Mouse (Mus musculus) retina, embryonic 14.5 days (tissue): ENCODE measurements around the gene Stard3nl.
A peak's percentile ranks its signal among the peaks of the same experiment; 100 is the strongest.
"Not testable (repeated sequence)": the region's sequence is repeated elsewhere in the genome, so short reads cannot be mapped to it uniquely, and the experiment has no call there.

Experiments used
- DNase-seq: peaks from one replicate; pipeline ENCODE4 v3.0.0-alpha.2; 2015; ENCODE audit warnings: low spot score

Stard3nl gene

DNA sequence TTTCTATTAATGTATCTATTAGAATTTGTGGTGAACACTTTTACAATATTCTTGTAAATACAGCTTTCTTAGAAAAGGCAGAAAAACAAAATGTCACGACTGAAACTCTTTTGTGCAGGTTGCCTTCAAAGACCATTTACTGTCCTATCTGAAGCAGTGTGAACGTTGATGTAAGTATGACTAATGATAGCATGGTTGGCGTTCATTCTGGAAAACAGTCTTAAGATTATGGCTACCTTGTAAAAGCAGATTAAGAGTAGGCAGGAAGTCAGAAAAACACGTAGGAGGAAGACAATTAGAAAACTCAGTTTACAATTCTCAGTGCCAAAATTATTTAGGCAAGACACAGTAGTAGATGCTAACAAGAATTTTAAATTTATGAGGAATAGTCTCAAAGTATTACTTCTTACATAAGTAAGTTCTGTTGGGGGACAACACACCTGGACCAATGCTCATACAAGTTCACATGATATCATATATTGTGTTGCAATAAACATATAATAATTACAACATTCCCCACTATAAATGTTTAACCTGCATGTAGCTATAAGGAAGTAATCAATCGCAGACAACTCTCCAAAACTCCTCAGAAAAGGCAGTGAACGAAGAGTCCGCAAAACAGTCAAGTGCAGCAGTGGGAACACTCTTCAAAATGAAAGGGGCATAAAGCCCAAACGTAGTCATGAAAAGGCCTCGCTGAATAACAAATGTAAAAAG is 14.3 kb downstream of the Stard3nl start:
- no peak for DNase-seq

DNA sequence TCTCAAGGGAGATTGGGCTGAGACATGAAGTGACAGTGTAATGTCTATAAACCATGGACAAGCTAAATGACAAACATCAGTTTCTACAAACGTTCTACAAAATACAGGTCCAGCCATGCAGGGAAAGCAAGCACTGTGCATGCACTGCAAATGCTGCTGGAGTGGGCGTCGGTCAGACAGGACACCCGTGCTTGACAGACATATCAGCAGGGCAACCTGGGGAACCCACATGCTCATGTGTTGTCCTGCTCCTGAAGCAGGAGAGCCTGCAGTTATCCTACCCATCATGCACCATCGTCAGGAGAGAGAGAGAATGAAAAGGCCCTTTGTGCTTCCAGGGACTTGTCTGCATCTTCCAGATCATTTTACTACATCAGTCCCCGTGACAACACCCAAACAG is 16.3 kb downstream of the Stard3nl start:
- no peak for DNase-seq

DNA sequence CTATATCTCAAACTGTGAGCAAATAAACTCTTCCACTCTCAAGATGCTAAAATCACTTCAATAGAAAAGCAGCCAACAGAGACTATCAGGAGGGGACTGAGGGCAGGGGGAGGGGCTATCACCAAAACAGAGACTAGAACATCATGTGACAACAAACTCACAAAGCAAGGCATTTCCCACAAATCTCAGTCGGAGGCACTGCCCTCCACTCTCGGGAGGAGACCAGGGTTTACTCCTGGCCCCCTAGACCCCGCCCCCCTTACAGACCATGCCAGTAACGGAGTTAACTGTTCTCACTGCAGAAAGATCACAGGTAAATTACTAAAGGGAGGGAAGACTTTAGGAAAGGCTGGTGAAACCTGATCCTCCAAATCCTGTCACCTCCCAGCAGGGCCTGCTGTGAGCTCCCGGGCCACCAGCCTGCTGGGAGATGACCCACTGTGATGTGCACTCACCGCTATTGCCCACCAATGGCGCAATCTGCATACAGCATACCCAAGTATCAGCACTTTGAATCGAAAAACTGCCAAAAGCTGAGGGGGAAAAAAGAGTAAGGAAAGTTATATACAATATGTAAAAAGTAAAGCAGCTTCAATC is 23.4 kb downstream of the Stard3nl start:
- no peak for DNase-seq

DNA sequence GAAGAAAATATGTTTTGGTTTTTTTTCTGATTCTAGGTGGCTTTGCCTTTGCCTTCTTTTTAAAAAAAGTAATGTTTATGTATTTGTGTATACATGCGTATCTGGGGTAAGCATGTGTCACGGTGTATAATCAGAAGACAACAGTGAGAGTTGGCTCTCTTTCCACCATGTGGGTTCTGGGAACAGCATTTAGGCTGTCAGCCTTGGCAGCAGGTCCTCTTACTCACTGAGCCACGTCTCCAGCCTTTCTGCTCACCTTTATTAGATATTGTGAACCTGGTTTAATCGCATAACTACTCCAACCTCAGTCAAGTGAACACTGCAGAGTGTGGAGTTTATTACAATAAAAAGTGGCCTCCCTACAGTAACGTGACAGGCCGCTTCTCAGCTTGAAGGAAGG is 26.8 kb downstream of the Stard3nl start:
- DNase-seq = no peak

DNA sequence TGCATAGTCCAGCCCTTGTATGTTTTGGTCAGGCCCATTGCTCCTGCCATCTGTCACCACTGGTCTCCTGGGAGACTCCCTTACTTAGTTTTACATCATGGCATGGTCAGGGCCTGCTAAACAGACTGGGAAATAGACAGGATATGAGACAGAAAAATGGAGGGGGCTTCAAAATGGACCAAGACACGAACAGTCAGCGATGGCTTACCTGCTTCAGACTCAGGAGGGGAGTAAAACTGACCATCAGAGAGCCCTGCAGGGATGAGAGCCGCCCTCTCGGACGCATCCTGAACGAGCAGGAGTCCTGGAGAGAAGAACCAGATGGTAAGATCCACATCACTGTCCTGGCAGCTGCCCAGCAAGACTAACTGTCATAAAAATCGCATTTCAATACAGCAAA is 28.1 kb downstream of the Stard3nl start:
- DNase-seq = no peak

DNA sequence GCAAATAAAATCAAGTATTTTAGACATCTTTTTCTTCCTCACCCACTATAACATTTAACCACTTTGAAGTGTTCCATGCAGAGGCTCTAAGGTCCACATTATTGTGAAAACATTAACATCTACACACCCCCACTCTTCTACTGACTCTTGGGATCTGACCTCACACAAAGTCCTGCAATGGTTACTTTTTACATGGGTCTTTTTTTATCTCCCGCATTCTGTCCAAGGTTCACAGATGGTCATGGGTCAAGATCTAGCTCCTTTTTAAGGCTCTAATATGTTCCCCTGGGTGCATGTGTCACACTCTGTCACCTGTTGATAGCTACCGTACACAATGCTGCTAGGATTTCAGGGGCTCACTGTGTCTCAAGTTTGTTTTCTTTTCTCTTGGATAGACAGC is 28.7 kb downstream of the Stard3nl start:
- DNase-seq = no peak

DNA sequence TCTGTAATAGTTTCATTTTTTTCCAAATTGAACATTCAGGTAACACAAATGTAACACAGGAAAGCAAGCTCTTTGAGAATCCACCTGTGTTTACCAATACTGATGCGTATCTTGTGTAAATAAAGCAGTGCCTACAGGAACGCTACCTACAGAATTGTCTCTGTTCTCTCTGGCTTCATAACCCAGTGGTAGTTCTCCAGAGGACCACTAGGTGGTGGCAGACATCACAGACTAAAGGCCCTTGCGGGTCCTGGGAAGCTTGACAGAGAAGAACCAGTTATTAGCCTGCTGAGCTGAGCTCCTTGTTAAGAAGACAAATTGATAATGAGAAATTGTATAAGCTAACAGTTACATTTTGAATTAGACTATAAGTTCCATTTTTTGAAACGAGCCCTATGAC is 30.0 kb downstream of the Stard3nl start:
- DNase-seq = peak; percentile 87

DNA sequence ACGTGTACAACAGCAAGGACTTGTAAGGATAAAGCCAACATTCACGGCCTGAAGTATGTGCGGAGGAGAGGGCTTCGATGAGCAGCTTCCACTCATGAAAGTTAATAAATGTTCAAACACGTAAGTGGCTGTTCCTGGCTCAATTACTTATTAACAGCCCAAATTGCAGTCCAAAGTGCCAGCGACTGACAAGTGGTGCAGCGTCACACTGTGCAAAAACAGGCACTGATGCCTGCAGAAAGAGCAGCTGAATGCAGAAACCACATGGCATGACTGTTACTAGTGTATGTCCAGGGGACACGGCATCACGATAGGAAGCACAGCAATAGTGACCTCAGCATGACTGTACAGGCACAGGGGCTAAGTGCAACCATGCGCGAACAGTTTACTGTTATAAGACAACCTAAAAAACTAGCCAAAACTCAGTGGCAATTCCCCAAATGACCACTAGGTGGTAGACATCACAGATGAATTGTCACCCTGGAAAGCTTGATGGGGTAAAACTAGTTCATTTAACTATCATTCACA is 31.3 kb downstream of the Stard3nl start:
- DNase-seq = peak; percentile 86

DNA sequence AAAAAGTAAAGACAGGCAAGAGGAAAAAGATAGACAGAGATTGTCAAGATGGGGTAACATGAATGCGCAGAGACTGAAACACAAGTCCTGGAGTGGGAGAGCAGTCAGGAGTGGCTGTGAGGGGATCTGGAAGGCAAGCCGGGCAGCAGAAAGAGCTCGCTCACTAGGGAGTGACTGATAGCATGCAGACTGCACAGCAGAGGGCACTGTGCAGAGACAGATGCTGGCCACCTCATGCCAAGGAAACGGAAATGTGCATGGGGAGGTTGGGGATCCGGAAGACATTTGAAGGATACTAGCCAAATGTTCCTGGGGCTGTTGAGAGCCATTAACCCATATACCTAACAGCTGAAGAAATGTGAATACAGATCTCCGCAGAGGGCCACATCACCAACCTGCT is 33.2 kb downstream of the Stard3nl start:
- DNase-seq = peak; percentile 25

DNA sequence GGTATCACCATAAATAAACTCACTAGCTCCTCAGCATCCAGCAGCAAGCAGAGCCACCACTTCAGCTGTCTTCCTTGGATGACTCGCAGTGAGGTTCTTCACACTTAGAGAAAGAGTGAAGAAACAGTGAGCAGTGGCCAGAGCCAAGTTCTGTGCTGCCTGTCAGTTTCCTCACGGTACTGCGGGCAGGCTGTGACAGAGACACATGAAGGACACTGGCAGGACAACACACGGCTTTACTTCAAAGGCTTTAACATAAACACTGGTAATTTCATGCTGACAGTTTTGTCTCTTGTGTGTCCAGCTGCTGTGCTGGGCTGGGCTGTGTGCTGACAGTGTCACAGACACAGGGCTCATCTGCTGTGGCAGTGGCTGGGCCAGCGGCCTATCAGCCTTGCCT is 37.6 kb downstream of the Stard3nl start:
- no peak for DNase-seq

DNA sequence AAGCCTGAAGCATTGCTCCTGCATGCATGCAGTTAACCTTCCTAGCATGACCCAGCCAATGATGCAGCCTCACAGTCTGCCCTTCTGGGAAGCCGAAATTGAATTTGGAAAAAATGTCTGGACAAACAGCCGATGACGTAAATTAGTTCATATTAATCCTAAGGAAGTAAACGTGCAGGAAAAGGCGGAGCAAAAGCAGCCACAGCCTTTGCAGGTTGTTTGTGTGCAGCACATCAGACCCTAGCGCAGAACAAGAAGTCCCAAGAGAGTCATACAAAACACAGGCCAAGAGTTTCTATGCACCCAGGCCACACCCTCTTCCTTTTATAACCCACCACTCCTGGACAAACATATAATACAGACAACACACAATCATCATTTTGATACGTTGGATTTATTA is 38.3 kb downstream of the Stard3nl start:
- DNase-seq = no peak

DNA sequence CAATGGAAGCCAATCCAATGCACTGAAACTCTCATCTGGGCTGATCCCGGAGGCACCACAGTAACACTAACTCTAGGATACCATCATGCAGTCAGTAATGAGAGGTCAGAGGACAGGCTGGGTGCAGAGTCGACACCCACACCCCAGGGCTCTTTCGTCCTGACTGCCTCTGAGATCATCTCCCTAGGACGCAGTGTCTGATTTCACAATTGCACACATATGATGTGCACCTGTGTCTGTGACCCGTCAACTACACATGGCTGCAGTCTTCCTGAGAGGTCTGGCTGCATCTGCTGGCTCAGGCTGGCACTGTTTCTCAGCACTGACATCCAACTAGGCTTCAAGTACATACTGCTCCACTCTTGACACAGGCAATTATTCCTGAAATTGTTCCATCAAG is 38.9 kb downstream of the Stard3nl start:
- no peak for DNase-seq

DNA sequence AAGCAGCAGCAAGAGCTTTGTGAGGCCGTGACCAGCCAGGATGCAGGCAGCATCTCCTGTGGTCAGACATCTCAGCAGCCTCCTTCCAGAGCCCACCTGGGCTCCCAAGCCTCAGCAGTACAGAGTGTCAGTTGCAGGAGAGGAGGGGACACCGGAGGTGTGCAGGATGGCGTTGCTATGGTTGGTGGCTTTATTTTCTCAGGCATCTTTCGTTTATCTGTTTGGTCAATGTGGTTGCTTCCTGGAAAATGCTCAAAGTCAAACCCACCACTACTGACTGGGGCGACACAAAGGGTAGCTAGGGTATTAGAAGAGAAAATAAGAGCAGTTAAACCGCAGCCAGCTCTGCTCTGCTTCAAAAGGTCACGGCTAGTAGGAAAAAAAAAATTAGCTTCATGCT is 39.5 kb downstream of the Stard3nl start:
- DNase-seq = no peak

DNA sequence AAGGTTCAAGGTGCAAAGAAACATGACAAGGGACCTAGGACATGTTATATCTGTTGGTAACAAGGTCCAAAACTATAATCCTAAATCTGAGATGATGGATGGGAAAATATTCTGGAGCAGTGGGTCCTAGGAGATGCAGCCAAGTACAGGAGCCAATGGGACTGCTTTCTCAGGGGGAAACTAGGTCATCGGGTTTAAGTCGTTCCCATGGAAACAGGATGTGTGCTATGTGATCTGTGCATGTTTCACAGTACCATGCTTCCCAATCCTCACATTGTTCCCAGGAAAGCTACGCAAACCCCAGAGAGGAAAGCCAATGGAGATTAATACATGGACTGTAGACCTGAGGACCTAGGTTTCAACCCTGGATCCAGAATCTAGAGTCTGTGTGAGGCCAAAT is 42.8 kb downstream of the Stard3nl start:
- peak; percentile 81 for DNase-seq

DNA sequence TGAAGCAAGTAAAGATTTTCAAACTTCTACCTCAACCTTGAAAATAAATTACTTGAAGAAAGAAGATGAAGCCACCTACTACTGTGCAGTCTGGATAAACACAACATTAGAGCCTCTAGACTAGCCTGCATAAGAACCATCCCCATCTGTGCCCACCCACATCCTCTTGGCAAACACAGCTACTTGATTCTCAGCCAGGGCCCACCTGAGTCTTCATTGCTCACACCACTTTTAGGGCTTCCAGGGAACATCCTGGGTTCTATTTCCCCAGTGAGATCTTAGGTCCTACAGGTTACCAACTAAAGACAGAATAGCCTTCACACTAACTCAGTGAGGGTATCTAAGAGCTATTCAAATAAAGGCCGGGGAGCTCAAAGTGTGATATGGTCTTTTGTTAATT is 55.2 kb downstream of the Stard3nl start:
- DNase-seq = not testable (repeated sequence)

DNA sequence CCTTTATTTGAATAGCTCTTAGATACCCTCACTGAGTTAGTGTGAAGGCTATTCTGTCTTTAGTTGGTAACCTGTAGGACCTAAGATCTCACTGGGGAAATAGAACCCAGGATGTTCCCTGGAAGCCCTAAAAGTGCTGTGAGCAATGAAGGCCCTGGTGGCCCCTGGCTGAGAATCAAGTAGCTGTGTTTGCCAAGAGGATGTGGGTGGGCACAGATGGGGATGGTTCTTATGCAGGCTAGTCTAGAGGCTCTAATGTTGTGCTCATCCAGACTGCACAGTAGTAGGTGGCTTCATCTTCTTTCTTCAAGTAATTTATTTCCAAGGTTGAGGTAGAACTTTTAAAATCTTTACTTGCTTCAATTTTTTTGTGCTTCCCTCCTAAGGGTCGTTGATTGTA is 59.3 kb downstream of the Stard3nl start:
- DNase-seq = not testable (repeated sequence)
